Mouse (Mus musculus): ENCODE data around the gene Gm10491.
"Not testable (repeated sequence)": the region's sequence is repeated elsewhere in the genome, so short reads cannot be mapped to it uniquely, and the experiment has no call there.

Gm10491 gene

DNA sequence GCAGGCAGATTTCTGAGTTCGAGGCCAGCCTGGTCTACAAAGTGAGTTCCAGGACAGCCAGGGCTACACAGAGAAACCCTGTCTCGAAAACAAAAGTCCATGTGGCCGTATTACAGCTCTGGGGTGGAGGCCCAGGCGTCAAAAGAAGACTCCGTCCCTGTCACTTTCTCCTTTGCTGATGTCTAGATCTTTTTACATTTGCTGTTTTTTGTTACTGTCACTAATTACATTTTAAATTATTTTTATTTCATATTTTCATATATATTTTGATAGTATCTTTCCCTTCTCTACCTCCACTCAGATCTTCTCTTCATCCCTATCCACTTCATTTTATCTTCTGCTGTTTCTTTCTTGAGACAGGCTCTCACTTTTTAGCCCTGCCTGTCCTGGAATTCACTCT is at the start of gene Gm10491:
TSS of gene Gm10491 (minus strand) at position 101 of the 400 bp plus-strand sequence.
- no peak for DNase-seq (ENCODE audit: low spot score)

DNA sequence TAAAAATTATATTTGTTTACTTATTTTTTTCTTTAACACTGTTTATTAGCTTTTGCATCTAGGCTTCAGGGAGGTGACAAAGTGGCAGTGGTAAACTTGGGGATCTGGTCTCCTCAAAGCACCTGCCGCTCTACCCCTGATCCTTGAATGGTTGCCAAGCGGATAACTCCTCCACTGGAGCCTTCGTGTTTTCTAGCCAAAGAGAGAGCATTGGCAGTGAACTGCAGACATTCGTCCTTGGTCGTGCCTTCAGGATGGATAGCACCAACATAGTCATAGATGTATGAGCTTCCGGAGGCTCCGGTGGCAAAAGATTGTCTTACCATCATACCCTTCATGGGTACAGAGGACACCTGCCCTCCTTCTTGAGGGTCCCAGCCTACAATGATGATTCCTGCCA is 42.5 kb upstream of the Gm10491 start:
- no peak for DNase-seq (ENCODE audit: low spot score)

DNA sequence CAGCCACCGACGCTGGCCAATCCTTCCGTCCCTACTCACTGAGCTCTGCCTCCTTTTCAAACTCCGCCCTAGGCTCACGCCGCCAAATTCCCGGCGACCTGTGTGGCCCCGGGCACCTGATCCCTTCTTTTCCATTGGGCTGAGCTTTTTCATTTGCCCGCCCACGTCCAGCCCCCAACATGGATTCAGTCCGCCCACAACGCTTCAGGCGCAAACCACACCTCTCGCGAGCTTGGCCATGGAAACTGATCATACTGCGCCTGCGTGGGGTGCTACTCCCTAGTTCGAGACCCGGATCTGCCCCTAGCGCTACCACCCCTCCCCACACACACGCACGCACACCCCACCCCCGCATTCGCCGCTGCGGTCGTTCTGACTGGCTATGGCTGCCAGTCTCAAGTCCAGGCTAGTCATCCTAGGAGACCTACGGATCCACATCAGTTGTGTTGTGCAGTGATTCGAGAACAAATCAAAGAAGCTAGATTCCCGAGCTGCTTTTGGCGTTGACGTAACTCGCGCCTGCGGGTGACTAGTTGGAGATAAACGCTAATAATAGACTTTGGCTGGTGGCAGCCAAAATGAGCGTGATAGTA is 40.4 kb upstream of the Gm10491 start:
- DNase-seq (ENCODE audit: low spot score): peak; percentile 90

DNA sequence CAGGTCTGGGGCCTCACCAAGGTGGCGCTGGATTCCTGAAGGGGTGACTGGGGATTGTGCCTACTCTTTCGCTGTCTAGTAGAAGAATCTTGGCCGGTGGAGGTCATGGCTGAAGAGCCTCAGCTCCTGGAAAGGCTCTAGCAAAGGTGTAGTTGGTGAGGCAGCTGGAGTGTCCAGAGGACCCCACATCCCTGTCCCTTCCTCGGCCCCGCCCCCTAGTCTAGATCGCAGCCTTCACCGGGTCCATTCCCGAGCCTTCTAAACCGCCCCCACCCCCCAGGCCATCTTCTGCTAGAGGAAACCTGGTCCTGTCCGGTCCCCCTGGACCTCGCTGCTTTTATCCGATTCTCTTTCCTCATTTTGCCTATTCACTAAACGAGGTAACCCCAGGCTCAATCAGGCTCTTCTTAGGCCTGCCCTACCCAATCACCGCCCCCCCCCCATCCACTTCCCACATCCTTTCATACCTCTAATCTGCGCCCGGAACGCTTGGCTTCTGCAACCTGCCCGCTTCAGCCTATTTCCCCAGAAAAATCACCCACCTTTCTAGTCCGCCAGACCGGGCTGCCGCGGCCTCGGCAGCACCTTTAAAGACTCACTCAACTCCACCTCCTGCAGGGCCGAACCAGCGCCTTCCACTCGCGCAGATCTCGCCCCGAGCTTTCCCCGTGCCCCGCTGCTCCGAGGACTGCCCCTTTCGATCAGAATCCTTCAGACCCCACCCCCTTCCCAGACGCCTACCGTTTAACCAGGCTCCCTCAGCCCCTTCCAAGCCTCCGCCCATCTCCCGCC is 39.7 kb upstream of the Gm10491 start, which contains the start of gene Hdac6:
TSS of gene Hdac6 (minus strand) at position 782 of the 792 bp plus-strand sequence.
- DNase-seq (ENCODE audit: low spot score): peak; percentile 61

DNA sequence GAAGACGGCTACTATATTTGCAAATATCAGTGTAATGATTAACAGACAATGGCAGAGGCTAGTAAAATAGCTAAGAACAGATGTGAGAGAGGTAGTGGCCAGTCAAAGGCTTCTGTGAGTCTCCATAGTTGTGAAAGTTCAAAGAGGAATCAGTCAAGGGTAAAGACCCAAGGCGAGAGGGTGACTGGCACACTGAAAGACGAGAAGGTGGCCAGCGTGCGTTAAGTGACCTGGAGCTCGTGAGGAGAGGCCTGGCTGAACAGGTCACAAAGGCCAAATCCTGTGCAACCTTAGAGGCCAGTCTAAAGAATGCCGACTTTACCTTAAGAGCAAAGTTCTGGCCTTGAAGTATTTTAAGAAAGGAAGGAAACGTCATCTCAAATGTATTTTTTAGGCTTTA is 38.0 kb upstream of the Gm10491 start:
- no peak for DNase-seq (ENCODE audit: low spot score)

DNA sequence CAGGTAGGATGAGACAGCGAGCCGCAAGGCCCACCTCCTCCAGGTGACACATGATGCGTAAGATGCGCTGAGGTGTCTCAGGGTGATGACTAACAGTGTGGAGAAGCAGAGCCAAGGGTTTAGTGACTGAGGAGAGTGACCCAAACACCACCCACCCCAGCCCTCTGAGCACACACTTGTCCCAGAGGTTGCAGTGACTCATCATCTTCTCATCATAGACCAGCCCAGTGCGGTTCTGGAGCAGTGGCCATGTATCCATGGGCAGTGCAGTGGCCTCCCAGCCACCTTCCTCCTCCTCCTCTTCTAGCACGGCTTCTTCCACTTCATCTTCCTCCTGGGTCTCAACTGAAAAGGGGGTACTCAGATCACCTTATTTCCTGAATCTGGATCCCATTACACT is 30.0 kb upstream of the Gm10491 start:
- no peak for DNase-seq (ENCODE audit: low spot score)

DNA sequence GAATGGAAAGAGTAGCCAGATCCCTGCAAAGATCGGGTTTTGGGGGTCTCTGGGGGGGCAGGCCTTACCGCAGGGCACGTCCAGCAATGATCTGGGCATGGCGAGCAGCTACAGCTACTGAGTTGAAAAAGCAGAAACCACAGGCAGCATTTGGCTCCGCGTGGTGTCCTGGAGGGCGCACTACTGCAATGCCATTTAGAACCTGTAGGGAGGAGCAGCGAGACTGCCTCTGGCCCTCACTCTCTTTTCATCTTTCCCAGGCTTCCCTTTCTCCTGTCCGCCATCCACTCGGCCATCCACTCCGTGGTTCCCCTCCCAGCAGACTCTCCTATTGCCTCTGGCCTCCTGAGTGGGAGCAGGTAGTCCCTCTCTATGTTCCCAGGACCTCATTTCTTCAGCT is 29.2 kb upstream of the Gm10491 start:
- DNase-seq (ENCODE audit: low spot score): no peak

DNA sequence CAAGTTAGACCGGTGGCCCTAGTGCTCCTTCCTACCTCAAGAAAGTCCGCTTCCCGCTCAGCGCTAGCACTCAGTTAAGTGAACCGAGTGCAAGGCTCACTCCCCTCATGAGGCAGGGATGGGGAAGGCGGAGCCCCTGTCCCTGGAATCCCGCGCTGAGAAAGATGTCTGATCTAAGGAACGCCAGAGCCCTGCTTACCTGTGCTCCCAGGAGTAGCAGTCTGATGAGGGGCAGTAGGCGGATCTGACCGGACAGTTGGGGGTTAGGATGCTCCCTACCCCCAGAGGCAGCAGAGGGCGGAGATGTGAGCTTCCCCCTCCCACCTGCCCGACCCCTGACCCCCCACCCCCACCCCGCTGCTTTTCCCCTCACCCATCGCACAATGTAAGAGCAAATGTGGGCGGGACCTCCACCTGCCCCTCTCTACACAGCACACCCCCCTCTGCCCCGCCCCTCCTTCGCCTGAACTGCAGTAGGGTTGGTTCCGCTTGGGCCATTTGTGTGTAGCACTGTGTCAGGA is 20.7 kb upstream of the Gm10491 start, which contains the start of gene Eras:
TSS of gene Eras (minus strand) at position 338 of the 521 bp plus-strand sequence.
- DNase-seq (ENCODE audit: low spot score): no peak

DNA sequence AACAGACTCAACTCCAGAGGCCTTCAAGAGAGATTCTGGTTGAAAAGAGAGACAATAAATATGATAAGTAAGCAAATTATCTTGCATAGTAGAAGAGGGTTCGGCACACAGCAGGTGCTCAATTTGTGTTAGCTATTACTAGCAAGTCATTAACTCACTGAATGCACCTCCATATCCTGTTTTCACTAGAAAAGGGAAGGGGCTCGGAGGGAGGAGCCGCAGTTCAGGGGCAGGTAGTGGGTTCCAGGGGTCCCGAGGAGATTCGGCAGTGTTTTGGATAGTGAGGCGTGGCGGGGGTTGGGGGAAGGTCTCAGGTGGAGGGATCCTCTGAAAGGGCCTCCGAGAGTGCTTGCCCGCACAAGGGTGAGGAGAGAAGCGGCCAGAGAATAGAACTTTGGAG is 19.5 kb upstream of the Gm10491 start:
- DNase-seq (ENCODE audit: low spot score): no peak

DNA sequence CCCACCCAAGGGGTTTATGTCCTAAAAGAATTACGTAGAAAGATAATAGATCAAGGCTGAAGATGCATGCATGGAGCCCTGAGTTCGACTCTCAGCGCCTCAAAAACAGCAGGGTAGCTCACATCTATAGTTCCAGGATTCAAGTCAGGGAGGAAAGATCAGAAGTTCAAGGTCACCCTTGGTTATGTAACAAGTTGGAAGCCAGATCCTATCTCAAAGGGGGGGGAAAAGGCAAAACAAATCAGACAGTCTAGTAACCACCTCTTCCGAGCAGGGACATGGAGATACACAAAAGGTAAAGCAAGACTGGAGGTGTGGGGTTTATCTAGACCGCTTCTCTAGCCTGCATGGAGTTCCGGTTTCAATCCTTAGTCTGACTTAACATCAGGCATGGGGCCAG is 18.6 kb upstream of the Gm10491 start:
- no peak for DNase-seq (ENCODE audit: low spot score)

DNA sequence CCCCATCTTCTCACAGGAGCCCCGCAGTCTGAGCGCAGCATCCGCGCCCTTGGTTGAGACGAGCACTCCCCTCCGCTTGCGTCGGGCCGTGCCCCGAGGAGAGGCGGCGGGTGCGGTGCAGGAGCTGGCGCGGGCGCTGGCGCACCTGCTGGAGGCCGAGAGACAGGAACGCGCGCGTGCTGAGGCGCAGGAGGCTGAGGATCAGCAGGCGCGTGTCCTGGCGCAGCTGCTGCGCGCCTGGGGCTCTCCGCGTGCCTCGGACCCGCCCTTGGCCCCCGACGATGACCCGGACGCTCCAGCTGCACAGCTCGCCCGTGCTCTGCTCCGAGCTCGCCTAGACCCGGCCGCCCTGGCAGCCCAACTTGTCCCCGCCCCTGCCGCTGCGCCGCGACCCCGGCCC is 14.4 kb upstream of the Gm10491 start:
- DNase-seq (ENCODE audit: low spot score): peak; percentile 42

DNA sequence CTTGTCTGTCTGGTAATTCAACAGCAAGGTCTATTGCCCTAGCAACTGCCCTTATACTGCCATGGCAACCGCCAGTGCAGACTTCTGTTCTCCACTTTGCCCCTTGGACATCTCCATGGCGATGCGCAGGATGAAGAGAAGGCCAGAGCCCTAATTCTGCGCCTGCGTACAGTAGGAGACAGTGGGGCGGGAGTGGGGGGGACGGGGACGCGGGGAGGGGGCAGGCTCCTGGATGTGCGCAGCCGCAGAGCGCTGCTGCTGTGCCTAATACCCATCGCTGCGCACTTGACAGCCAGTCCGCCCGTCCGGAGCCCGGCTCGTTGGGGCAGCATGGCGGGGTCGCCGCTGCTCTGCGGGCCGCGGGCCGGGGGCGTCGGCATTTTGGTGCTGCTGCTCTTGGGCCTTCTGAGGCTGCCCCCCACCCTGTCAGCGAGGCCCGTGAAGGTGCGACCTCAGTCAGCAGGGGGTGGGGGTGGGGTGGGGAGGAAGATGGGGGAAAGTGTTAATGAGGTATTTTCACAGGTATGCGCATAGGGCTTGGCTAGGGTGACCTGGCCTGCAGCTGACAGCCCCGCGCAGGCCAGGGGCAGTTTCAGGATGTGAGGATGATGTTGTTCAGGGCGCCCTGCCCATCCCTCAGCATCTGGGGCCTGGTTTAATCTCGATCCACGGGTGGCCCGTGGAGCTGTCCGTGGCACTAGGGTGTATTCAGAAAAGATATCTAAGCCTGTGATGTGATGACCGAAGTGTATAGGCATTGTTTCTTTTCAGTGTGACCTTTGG is 12.2 kb upstream of the Gm10491 start, which contains the start of gene Pcsk1n:
TSS of gene Pcsk1n (plus strand) at position 222 of the 783 bp plus-strand sequence.
- DNase-seq (ENCODE audit: low spot score): no peak

DNA sequence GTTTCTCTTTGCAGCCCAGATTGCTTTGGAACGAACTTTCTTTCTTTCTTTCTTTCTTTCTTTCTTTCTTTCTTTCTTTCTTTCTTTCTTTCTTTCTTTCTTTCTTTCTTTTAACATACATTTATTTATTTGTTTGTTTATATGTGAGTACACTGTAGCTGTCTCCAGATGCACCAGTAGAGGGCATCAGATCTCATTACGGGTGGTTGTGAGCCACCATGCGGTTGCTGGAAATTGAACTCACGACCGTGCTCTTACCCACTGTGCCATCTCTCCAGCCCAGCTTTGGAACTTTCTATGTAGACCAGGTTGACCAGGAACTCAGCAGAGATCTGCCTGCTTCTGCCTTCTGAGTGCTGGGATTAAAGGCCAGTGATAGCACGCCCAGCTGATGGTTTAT is 10.3 kb upstream of the Gm10491 start:
- DNase-seq (ENCODE audit: low spot score): not testable (repeated sequence)

DNA sequence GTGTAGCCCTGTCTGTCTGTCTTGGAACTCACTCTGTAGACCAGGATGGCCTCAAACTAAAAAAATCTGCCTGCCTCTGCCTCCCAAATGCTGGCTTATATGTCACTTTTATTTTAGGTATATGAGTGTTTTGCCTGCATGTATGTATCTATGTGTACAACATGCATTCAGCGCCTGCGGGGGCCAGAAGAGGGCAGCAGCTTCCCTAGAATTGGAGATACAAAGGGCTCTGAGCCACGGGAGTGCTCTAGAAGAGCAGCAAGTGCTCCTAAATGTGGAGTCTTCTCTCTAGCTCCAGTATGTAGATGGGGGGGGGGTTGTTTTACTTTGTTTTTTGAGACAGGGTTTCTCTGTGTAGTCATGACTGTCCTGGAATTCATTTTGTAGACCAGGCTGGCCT is 8.0 kb upstream of the Gm10491 start:
- DNase-seq (ENCODE audit: low spot score): not testable (repeated sequence)

DNA sequence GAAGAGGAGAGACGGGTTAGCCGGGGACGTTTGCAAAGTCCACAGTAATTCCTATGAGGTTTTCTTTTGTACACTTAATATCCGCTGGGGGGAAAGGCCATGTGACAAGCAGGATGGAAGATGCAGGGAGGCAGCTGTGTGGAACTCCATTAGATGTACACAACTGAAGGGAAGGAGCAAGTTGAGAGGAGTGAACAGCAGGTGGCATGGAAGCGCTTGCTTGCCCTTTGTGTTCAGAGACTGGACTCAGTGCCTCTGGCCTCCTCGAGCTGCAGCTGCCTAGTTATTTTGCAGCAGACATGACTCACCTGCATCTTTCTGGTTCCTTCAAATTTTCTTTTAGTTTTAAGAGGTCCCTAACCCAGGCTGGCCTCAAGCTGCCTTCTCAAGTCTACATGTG is 2.8 kb upstream of the Gm10491 start:
- DNase-seq (ENCODE audit: low spot score): no peak

DNA sequence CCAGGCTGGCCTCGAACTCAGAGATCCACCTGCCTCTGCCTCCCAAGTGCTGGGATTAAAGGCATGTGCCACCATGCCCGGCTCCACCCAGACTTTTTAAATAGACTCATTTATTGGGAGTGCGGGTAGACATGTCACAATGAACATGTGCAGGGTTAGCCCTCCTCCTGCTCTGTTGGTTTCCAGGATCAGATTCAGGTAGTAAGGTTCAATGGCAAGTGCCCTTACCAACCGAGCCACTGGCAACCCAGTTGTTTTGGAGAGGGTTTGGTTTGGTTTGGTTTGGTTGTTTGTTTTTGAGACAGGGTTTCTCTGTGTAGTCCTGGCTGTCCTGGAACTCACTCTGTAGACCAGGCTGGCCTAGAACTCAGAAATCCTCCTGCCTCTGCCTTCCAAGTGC is 1.6 kb upstream of the Gm10491 start, which contains the start of gene Gm10490:
TSS of gene Gm10490 (plus strand) at position 301 of the 400 bp plus-strand sequence.
- not testable (repeated sequence) for DNase-seq (ENCODE audit: low spot score)

DNA sequence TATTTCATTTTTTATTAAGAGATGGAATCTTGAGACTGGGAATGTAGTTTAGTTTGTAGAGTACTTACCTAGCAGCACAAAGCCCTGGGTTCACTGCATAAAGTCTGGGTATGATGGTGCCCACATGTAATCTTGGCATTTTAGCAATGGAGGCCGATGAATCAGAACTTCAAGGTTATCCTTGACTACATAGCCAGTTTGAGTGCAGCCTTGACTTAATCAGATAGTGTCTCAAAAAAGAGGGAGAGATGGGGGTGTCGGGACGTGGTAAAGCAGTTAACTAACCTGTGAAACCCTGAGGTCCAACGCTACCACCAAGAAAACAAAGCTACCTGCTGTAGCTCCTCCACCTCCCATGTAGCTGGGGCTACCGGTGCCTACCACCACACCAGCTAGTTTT is 3.2 kb downstream of the Gm10491 start:
- no peak for DNase-seq (ENCODE audit: low spot score)

DNA sequence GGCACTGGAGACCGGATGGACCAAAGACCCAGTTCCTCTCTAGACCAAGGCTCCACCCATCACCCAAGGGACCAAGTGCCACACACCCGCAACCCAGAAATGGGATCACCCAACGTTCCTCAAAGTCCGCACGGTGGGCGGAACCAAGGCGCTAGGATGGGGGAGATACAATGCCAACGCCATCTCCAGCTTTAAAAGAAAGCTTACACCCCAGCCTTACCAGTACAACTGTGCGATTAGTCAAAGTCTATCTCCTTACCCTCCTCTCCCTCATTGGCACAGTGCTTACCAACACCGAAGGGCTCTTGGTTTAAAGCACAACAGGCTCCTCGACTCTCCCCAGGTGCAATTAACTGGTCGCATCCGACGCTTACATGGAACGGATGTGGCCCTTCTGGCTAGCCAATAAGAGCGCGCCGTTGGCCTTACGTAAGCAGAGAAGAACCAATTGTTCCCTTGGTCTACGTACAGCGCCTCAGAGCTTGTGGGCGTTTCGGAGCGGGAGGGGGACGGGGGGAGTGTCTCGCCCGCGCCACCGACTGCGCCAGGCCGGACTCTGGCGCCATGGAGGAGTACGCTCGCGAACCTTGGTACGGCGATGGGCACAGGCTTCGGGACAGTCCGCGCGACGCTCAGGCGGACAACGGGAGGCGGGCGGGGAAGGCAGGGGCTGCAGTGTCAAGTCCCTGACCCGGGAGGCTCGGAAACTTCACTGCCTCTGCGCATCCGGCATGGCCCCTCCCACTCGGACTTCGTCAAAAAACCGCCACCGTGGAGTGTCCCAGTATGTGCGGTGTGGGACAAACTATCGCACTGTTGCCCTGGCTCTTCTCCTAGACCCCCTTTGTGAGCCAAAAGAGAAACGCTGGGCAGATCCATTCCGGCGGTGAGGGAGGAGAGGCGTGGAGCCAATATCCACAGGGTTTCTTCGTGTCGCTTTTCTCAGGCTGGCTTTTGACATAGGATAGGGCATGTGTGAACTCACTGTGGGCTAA is 8.5 kb downstream of the Gm10491 start, which contains the start of the genes Pqbp1 and Timm17b:
TSS of gene Pqbp1 (minus strand) at position 390 of the 995 bp plus-strand sequence.
TSS of gene Timm17b (plus strand) at position 478 of the 995 bp plus-strand sequence.
- DNase-seq (ENCODE audit: low spot score): peak; percentile 84

DNA sequence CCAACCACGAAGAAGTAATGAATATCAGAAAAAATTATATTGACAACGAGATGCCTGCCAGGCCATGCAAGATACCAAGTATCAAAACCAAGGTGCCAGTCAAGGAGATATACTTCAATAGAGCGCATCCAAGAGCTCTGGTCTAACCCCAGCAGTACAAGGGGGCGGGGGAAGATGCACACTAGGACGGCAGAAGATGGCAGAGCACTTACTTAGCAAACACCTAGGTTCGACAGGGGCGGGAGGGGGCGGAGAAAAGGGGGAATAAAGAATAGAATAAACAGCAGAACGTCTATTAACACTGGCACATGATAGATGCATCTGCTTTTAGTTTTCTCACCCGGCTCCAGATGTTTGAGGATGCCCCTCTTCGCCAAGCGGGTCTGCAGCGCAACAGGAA is 9.4 kb downstream of the Gm10491 start:
- no peak for DNase-seq (ENCODE audit: low spot score)

DNA sequence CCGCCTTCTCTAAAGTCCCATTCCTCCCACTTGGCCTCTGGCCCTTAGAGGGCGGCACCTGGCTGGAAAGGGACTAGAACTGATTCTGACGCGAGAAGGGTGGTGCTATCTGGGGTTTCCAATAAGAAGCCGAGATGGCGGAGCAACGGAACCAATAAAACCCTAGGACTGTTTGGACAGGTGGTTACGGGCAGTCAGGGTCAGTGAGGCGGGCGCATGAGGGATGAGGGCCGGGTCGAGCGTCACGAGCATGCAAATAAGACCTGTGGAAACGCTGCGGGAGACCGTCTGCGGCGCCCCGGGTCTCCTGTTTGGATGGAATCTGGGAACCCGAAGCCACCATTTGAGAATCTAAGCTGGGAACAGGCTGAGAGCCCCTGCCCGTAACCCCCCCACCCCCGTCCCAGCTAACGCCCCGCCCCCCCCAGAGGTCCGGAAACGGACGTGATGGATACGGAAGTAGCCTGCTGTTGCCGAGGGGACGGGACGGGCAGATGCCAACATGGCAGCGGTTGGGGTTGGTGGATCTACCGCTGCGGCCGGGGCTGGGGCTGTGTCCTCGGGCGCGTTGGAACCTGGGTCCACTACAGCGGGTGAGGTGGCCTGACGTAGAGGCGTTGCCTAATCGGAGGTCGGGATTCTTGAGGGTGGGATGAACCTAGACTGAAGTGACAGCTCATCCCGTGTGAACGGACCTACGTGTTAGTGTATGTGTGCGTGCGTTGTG is 23.6 kb downstream of the Gm10491 start, which contains the start of gene Slc35a2:
TSS of gene Slc35a2 (plus strand) at position 188 of the 727 bp plus-strand sequence.
- peak; percentile 85 for DNase-seq (ENCODE audit: low spot score)
